Mouse (Mus musculus) thymus, adult 2 months (tissue): ENCODE measurements around the gene Traf3ip2. TPM values are rescaled to one million over a fixed set of nuclear protein-coding genes. Genes with fewer than 3 reads are reported as not detected.

ENCODE experiments used
- DNase-seq: peaks from one replicate; pipeline ENCODE4 v3.0.0; 2021
- H3K27ac ChIP-seq: fragments of 200-500 bp; 2 replicates; pipeline ENCODE4 v1.5.1; 2012; ENCODE audit warnings: low read length, control low read depth; ENCODE audit not compliant: control insufficient read depth, insufficient read depth
- H3K27me3 ChIP-seq: fragments of 200-500 bp; 2 replicates; pipeline ENCODE4 v1.6.1; 2012; ENCODE audit warnings: mild to moderate bottlenecking, low read length, moderate library complexity, mixed read lengths; ENCODE audit not compliant: control insufficient read depth, insufficient read depth
- H3K36me3 ChIP-seq: fragments of 200-500 bp; 2 replicates; pipeline ENCODE4 v1.6.1; 2012; ENCODE audit warnings: mild to moderate bottlenecking, low read length, moderate library complexity; ENCODE audit not compliant: control insufficient read depth, insufficient read depth
- H3K4me1 ChIP-seq: fragments of 200-500 bp; replicated peaks from 2 replicates; pipeline ENCODE4 v1.6.1; 2012; ENCODE audit warnings: low read length; ENCODE audit not compliant: control insufficient read depth, insufficient read depth
- H3K4me3 ChIP-seq: fragments of 200-500 bp; 2 replicates; pipeline ENCODE4 v1.5.1; 2012; ENCODE audit warnings: mild to moderate bottlenecking, low read length, control low read depth, moderate library complexity; ENCODE audit not compliant: control insufficient read depth, insufficient read depth
- CTCF ChIP-seq: fragments of 200-500 bp; IDR thresholded peaks from 2 replicates; pipeline ENCODE4 v1.5.1; 2012; ENCODE audit warnings: mild to moderate bottlenecking, control low read depth, low read length, moderate library complexity, borderline replicate concordance; ENCODE audit not compliant: control insufficient read depth, poor library complexity, insufficient read depth; ENCODE audit errors: extremely low read depth
- POLR2A ChIP-seq: fragments of 200-500 bp; IDR thresholded peaks from 2 replicates; pipeline ENCODE4 v1.6.1; 2012; ENCODE audit warnings: mild to moderate bottlenecking, low read length, control low read depth, moderate library complexity; ENCODE audit not compliant: control insufficient read depth, poor library complexity, insufficient read depth; ENCODE audit errors: extremely low read depth
- WGBS: fragments of 180-500 bp; shearing (Covaris S2); methylation state at CpG from one replicate; pipeline ENCODE4 v1.1.7; 2018; 5-methylcytosine and 5-hydroxymethylcytosine counted together
- polyA plus RNA-seq: library from polyadenylated mRNA; depleted of rRNA; stranded (reverse); fragments of >200 nt; gene quantifications from 2 replicates; pipeline ENCODE4 v1.2.3, GENCODE M21; 2012

Traf3ip2 gene
- polyA plus RNA-seq, 1 experiment: 21.3 TPM

GRCm38 (mm10) chr10:39660698-39661097, 48.0 kb downstream of the Traf3ip2 start:
- TF ChIP-seq POLR2A (no peak), CTCF (no peak)
- H3K4me3 ChIP-seq: no peak overlapping the region
- peaks cover 4% of the 10 kb centered on the region for H3K4me1 ChIP-seq
- no peaks in the 10 kb centered on the region for H3K27me3 ChIP-seq
- WGBS: 94% methylated on average over 5 of the region's 5 CpGs
- no peak overlapping the region for H3K27ac ChIP-seq
- DNase-seq: no peak
- H3K36me3 ChIP-seq: no peaks in the 10 kb centered on the region; the same call in 1 of the 2 replicates

- Histone ChIP-seq H3K27me3 (no peaks in the 10 kb centered on the region), H3K36me3 (no peaks in the 10 kb centered on the region; the same call in 1 of the 2 replicates), H3K4me3 (no peak overlapping the region), H3K27ac (no peak overlapping the region), H3K4me1 (no peaks in the 10 kb centered on the region; the same call in none of the 2 replicates)
- WGBS: 94% methylated on average over 4 of the region's 4 CpGs
- TF ChIP-seq CTCF (no peak), POLR2A (no peak)
- no peak for DNase-seq
Observed at GRCm38 (mm10) chr10:39665071-39665502, 52.4 kb downstream of the Traf3ip2 start.

- H3K36me3 ChIP-seq: no peaks in the 10 kb centered on the region; the same call in 1 of the 2 replicates
- H3K27ac ChIP-seq: no peak overlapping the region
- no peaks in the 10 kb centered on the region; the same call in none of the 2 replicates for H3K4me1 ChIP-seq
- TF ChIP-seq CTCF (no peak), POLR2A (no peak)
- no peak for DNase-seq
- 53% methylated on average over 3 of the region's 3 CpGs for WGBS
- no peaks in the 10 kb centered on the region for H3K27me3 ChIP-seq
- H3K4me3 ChIP-seq: no peak overlapping the region
Observed at GRCm38 (mm10) chr10:39666027-39666426, 53.3 kb downstream of the Traf3ip2 start.

GRCm38 (mm10) chr10:39671451-39671850, 58.7 kb downstream of the Traf3ip2 start:
- TF ChIP-seq CTCF (no peak), POLR2A (no peak)
- Histone ChIP-seq H3K27ac (no peak overlapping the region), H3K27me3 (no peaks in the 10 kb centered on the region), H3K4me3 (no peak overlapping the region), H3K36me3 (no peaks in the 10 kb centered on the region; the same call in 1 of the 2 replicates), H3K4me1 (no peaks in the 10 kb centered on the region)
- WGBS: 100% methylated on average over 1 of the region's 1 CpGs
- DNase-seq: no peak

DNA sequence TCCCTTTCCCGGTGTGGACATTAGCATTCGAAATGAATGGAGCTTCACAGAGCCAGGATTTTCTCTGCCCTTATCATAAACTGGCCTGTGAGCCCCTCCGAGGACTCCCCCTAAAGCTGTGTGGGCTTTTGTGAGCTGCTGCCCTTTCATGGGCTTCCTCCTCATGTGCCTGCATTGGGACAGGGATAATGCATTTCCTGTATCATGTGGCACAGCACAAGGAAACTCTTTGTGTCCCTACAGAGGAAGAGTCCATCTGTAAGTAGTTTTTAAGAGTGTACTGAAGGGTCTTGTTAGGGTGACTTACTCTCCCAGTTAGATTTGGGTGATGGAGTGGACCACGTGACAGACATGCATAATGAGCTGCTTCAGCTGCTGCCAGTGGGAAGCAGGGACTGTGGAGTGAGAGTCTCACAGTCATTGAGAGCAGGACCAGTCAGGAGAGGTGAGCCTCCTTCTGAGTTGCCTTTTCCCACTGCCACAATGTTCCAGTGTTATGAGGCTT, 59.9 kb downstream of the Traf3ip2 start:
- no peak for DNase-seq
- Histone ChIP-seq H3K4me3 (no peak overlapping the region), H3K36me3 (no peaks in the 10 kb centered on the region; the same call in 1 of the 2 replicates), H3K4me1 (no peaks in the 10 kb centered on the region), H3K27ac (no peak overlapping the region), H3K27me3 (no peaks in the 10 kb centered on the region)
- 94% methylated on average over 4 of the region's 4 CpGs for WGBS
- TF ChIP-seq CTCF (no peak), POLR2A (no peak)

- TF ChIP-seq POLR2A (no peak), CTCF (no peak)
- H3K27ac ChIP-seq: no peak overlapping the region
- no peak overlapping the region for H3K4me3 ChIP-seq
- H3K27me3 ChIP-seq: no peaks in the 10 kb centered on the region
- no peaks in the 10 kb centered on the region for H3K4me1 ChIP-seq
- no peak for DNase-seq
- H3K36me3 ChIP-seq: no peaks in the 10 kb centered on the region; the same call in 1 of the 2 replicates
- WGBS: 90% methylated on average over 3 of the region's 3 CpGs
Observed at GRCm38 (mm10) chr10:39674106-39674505, 61.4 kb downstream of the Traf3ip2 start.
